Mouse (Mus musculus) E14TG2a.4 (cell line): Measurements from ENCODE around the gene Fam71b.

ENCODE experiments used
- CTCF ChIP-seq: conservative IDR thresholded peaks from 2 replicates; pipeline ENCODE4 v1.5.1; 2014; ENCODE audit warnings: low read length
- NANOG ChIP-seq: IDR thresholded peaks from 2 replicates; pipeline ENCODE4 v1.6.1; 2014; ENCODE audit warnings: borderline replicate concordance, low read length, mixed read lengths
- POU5F1 ChIP-seq: IDR thresholded peaks from 2 replicates; pipeline ENCODE4 v1.6.1; 2014; ENCODE audit warnings: low read length, borderline replicate concordance

DNA sequence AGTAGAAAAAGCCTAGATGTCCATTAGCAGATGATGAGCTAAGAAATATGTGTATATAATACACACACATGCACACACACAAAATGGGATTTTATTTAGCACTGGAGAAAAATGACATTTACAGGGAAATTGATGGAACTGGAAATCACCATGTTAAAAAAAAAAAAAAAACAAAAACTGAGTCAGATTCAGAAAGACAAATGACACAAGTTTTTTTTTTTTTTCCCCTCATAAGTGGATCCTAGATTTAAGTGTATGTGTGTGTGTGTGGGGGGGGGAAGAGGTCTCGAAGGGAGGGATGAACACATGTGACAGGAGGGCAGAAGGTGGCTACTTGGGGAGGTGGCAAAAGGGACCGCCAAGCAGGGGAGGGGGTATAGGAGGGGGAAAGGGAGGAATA is 1.3 kb upstream of the Fam71b start:
- TF ChIP-seq CTCF (no peak), POU5F1 (no peak), NANOG (no peak)
